In the genomic region with DNA sequence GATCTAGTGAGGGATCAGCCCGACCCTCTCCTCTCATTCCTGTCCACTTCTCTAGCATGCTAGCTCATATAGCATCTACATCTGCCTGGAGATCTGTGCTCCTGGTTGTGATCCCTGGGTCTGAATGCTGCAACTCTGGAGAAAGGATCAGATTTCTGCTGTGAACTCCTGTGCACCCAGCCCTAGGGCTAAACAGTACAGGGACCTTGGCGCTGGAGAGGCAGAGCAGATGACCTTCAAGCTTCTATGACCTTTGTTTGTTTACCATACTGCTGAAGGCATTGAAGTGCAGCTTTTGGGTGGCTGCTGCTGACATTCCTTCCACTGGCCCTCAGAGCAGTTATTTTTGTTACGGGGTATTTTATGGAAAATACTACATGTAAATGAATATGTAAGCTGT, we compare ENCODE assay signal across 17 mouse cellular contexts.
DNase-seq lines count a peak whose midpoint lies in the region; ATAC-seq and TF ChIP-seq lines count a peak whose summit lies in the region.
"Had no signal": no experiment of that assay in that cellular context is flagged by ENCODE, and none has a peak within 500 bp of the region (broad histone marks: within the 10 kb centered on the region; RNA-seq: fewer than 3 reads in every experiment).

No protein-coding gene starts in this region.

- no peak overlapping the region for H3K9ac ChIP-seq in ES-E14 (ENCODE audit: insufficient read depth, low read depth, low read length, poor library complexity, severe bottlenecking)
- no peak overlapping the region for H3K9ac ChIP-seq in hindbrain, postnatal 0 days (replicated peaks; ENCODE audit: low read length)
- H3K9ac ChIP-seq in intestine, postnatal 0 days (ENCODE audit: low read depth, low read length) = no peak overlapping the region
- H3K9ac ChIP-seq: limb, embryonic 12.5 days; lung, embryonic 14.5 days; neural tube, embryonic 15.5 days had no signal

- no peaks in the 10 kb centered on the region for H3K4me1 ChIP-seq in ES-E14 (ENCODE audit: control insufficient read depth in 2 of 2, insufficient read depth in 2 of 2, low read length in 2 of 2, poor library complexity in 1 of 2)
- H3K4me1 ChIP-seq in hindbrain, postnatal 0 days (ENCODE audit: insufficient read depth, low read length) = no peaks in the 10 kb centered on the region
- H3K4me1 ChIP-seq in intestine, postnatal 0 days (replicated peaks; ENCODE audit: control insufficient read depth, insufficient read depth, low read length) = no peaks in the 10 kb centered on the region
- H3K4me1 ChIP-seq: limb, embryonic 12.5 days; neural tube, embryonic 15.5 days had no signal

- no peak overlapping the region for H3K4me2 ChIP-seq in hindbrain, postnatal 0 days (ENCODE audit: low read depth, low read length)
- H3K4me2 ChIP-seq in intestine, postnatal 0 days (replicated peaks; ENCODE audit: low read depth) = no peak overlapping the region
- H3K4me2 ChIP-seq: limb, embryonic 12.5 days; lung, embryonic 14.5 days; neural tube, embryonic 15.5 days had no signal

- no peak overlapping the region for H3K4me3 ChIP-seq in ES-E14 (ENCODE audit: insufficient read depth in 1 of 2, low read depth in 1 of 2, low read length in 2 of 2, poor library complexity in 1 of 2, severe bottlenecking in 1 of 2)
- H3K4me3 ChIP-seq in hindbrain, postnatal 0 days (ENCODE audit: low read length) = no peak overlapping the region
- no peak overlapping the region for H3K4me3 ChIP-seq in intestine, postnatal 0 days (ENCODE audit: low read depth, low read length)
- H3K4me3 ChIP-seq: heart, embryonic 10.5 days; limb, embryonic 12.5 days; neural tube, embryonic 15.5 days had no signal

- H3K27ac ChIP-seq in ES-E14 (ENCODE audit: insufficient read depth, low read depth, low read length, poor library complexity, severe bottlenecking) = no peak overlapping the region
- H3K27ac ChIP-seq in hindbrain, postnatal 0 days = no peak overlapping the region
- H3K27ac ChIP-seq in intestine, postnatal 0 days (ENCODE audit: low read depth, low read length) = no peak overlapping the region
- H3K27ac ChIP-seq: heart, embryonic 10.5 days; limb, embryonic 12.5 days; neural tube, embryonic 15.5 days had no signal

- peak; percentile 10 to 14 for DNase-seq in adrenal gland, postnatal 36 days
- no peak for DNase-seq in adrenal gland, postnatal 4 days (ENCODE audit: low spot score in 2 of 2)
- DNase-seq in ES-E14 (ENCODE audit: low read depth, low spot score) = peak; percentile 20
- DNase-seq in forelimb bud, embryonic 11.5 days (ENCODE audit: low read depth, low spot score) = peak; percentile 0
- DNase-seq in kidney, postnatal 25 days = peak; percentile 46 to 80
- no peak for DNase-seq in hindbrain, postnatal 0 days (ENCODE audit: low spot score)
- DNase-seq in cerebellum, adult 8-10 months = no peak
- DNase-seq: heart, postnatal 36 days; lung, embryonic 14.5 days; right cerebral cortex, postnatal 14 days had no signal

- in situ Hi-C loops in ES-E14 (cut with MboI; ENCODE audit: low sequenced_read_pairs in 2 of 2, unreplicated experiment in 2 of 2) = no loop called here

- H3K9me3 ChIP-seq in ES-E14 (ENCODE audit: control insufficient read depth, insufficient read depth, low read depth, low read length) = no peaks in the 10 kb centered on the region
- no peaks in the 10 kb centered on the region for H3K9me3 ChIP-seq in hindbrain, postnatal 0 days (ENCODE audit: low read length)
- no peaks in the 10 kb centered on the region for H3K9me3 ChIP-seq in intestine, postnatal 0 days (ENCODE audit: control insufficient read depth)
- H3K9me3 ChIP-seq: heart, embryonic 10.5 days; limb, embryonic 12.5 days; neural tube, embryonic 15.5 days had no signal

- H3K27me3 ChIP-seq in hindbrain, postnatal 0 days (ENCODE audit: insufficient read depth, low read length) = no peaks in the 10 kb centered on the region
- no peaks in the 10 kb centered on the region for H3K27me3 ChIP-seq in intestine, postnatal 0 days (replicated peaks; ENCODE audit: control insufficient read depth, insufficient read depth, low read length)
- H3K27me3 ChIP-seq: limb, embryonic 12.5 days; neural tube, embryonic 15.5 days had no signal

- 86% methylated on average over 3 of the region's 3 CpGs for WGBS in hindbrain, postnatal 0 days
- WGBS in intestine, postnatal 0 days = 59% methylated on average over 3 of the region's 3 CpGs

- no peak for TF ChIP-seq CTCF in hindbrain, postnatal 0 days (IDR thresholded peaks at IDR 0.05; ENCODE audit: low read depth)
- no peak for TF ChIP-seq CTCF in intestine, postnatal 0 days (IDR thresholded peaks at IDR 0.05; ENCODE audit: low read depth)

- ATAC-seq in hindbrain, postnatal 0 days = no peak
- no peak for ATAC-seq in intestine, postnatal 0 days
- ATAC-seq: forebrain, embryonic 16.5 days; inflammation-experienced regulatory T-cells, adult 6 months had no signal

- H3K36me3 ChIP-seq in ES-E14 (ENCODE audit: control insufficient read depth, insufficient read depth, low read length, poor library complexity, severe bottlenecking) = no peaks in the 10 kb centered on the region
- no peaks in the 10 kb centered on the region for H3K36me3 ChIP-seq in hindbrain, postnatal 0 days (ENCODE audit: insufficient read depth, low read length)
- no peaks in the 10 kb centered on the region for H3K36me3 ChIP-seq in intestine, postnatal 0 days (ENCODE audit: control insufficient read depth, insufficient read depth)
- H3K36me3 ChIP-seq: G1E; heart, embryonic 10.5 days; limb, embryonic 12.5 days; neural tube, embryonic 15.5 days had no signal

TF ChIP-seq in ES-E14, 5 proteins besides CTCF, POLR2A, EP300 and RAD21:
- TF ChIP-seq ZNF384 (IDR thresholded peaks at IDR 0.05; ENCODE audit: low read depth, low read length) (no peak), HCFC1 (IDR thresholded peaks at IDR 0.05; ENCODE audit: borderline replicate concordance, insufficient read depth, low read length) (no peak), CHD2 (IDR thresholded peaks at IDR 0.05; ENCODE audit: low read depth, low read length) (no peak), MAFK (IDR thresholded peaks at IDR 0.05; ENCODE audit: insufficient read depth, low read depth, low read length) (no peak), ZC3H11A (IDR thresholded peaks at IDR 0.05; ENCODE audit: borderline replicate concordance, low read depth, low read length) (no peak)

Comparison
In these comparisons a context has a peak if more than half of its experiments do, and no peak if none do; other contexts are left out.
1. DNase-seq: peak in adrenal gland, postnatal 36 days (2 of 2), ES-E14 (single experiment), forelimb bud, embryonic 11.5 days (single experiment) and kidney, postnatal 25 days (2 of 2); none in adrenal gland, postnatal 4 days (0 of 2), hindbrain, postnatal 0 days (single experiment) and cerebellum, adult 8-10 months (single experiment).